Mouse (Mus musculus): ENCODE results near the gene Ubap1. TPM values are rescaled to one million over a fixed set of nuclear protein-coding genes. Genes with fewer than 3 reads are reported as not detected.

The Ubap1 gene
- total RNA-seq, 2 experiments from 2014 or later, result 41.4 to 42.1 TPM

DNA sequence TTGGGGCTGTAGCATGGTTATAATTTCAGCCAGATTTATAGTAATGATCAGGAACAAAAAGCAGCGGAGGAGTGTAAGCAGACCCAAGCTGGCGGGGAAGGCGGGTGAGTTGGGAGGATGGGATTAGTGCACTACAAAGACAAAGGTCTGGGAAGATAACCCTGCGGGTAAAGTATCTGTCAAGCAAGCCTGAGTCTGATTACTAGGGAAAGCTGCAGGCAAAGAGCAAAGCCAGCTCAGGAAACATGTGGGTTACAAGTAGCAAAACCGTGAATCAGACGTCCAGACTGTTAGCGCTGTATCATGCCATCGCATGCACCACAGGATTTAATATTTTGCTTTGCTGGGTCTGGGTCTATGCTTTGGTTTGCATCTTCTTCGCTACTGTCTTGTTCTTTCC is 57.8 kb downstream of the Ubap1 start:
- no peak for DNase-seq (ENCODE audit: extremely low spot score in 1 of 2, low spot score in 1 of 2)

DNA sequence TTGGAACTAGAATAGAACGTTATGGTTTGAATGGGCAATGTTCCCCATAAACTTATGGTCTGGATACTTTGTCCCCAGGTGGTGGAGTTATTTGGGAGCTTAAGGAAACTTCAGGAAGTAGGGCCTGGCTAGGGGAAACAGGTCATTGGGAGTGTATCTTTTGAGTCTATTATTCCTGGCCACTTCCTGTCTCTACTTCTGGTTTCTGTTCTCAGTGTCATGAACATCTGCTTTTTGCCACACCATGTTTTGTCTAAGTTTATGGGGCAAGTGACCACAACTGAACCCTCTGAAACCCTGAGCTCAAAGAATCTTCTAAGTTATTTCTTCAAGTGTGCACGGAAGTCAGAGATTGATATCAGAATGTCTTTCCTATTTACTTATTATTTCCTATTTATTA is 58.6 kb downstream of the Ubap1 start:
- DNase-seq (ENCODE audit: extremely low spot score in 1 of 2, low spot score in 1 of 2), result no peak

DNA sequence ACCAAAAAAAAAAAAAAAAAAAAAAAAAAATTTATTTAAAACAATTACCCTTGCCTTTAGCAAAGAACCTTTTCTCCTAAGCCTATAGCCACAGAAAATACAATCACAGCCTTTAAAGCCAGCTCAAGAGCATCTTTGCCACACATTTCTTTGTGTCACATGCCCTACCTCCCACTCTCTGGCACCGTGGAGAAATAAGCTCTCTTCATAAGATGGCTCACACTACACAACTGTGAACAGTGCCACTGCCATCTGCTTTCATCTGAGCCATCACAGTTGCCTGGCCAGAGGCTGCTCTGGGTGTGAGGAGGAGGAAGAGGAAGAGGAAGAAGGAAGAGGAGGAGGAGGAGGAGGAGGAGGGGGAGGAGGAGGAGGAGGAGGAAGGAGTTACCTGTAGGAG is 60.5 kb downstream of the Ubap1 start:
- no peak for DNase-seq (ENCODE audit: extremely low spot score in 1 of 2, low spot score in 1 of 2)

DNA sequence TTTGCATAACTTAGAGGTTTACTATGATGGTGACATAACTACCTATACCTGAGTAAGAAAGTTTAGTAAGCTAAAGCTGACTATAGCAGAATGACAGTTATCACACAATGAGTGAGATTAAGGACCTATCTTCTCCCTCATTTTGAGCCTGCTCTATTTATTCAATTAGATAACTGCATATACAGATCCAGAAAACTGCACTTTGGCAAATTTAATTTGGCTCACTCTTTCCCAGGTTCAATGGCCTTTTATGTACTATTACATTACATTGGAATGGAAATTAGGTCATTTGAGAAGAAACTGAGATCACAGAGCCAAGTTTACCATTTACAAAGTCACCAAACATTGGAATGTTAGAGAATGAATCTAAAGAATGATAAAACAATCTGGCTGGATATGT is 68.2 kb downstream of the Ubap1 start:
- DNase-seq (ENCODE audit: extremely low spot score in 1 of 2, low spot score in 1 of 2), result no peak

DNA sequence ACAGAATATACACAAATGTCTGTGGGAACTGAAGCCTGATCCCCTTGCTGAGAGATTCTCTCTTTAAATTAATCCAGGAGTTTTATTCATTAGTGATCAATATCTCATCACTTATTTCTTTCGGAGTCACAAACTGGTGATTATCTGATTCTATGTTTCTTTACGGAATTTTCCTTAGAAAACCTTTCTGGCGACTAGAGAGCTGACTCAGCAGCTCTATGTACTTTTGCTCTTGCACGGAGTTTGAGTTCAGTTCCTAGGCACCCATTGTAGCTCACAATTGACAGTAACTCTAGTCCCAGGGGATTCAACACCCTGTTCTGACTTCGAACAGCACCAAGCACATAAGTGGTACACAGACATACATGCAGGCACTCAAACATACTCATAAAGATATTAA is 90.1 kb downstream of the Ubap1 start:
- DNase-seq (ENCODE audit: extremely low spot score in 1 of 2, low spot score in 1 of 2), result no peak

Other genes with a start within 250 kb of the Ubap1 start
- gene Nol6, start 224.5 kb upstream of the Ubap1 start, total RNA-seq (2021), result 100 to 1,000 TPM; 101 to 103 TPM
- 10 to 100 TPM; 76.4 to 77.5 TPM for gene Ube2r2, start 213.3 kb upstream of the Ubap1 start, total RNA-seq (2021)
- gene Ubap2, start 73.9 kb upstream of the Ubap1 start, total RNA-seq (2021), result 10 to 100 TPM; 40.5 to 48.3 TPM
- 10 to 100 TPM; 45.8 to 49.6 TPM for gene Dcaf12, start 34.1 kb upstream of the Ubap1 start, total RNA-seq (2021)
- 1 to 10 TPM; 1.0 to 1.5 TPM for gene Kif24, start 115.9 kb downstream of the Ubap1 start, total RNA-seq (2021)
- gene Nudt2, start 116.2 kb downstream of the Ubap1 start, total RNA-seq (2021), result 10 to 100 TPM; 27.4 to 31.4 TPM
- gene AI464131, start 154.1 kb downstream of the Ubap1 start, total RNA-seq (2021), result 10 to 100 TPM; 32.4 to 33.3 TPM
- gene 1110017D15Rik, start 168.3 kb downstream of the Ubap1 start, total RNA-seq (2021), result 1 to 10 TPM; 4.5 to 7.0 TPM
- gene Fam219a, start 220.5 kb downstream of the Ubap1 start, total RNA-seq (2021), result 100 to 1,000 TPM; 159 to 165 TPM
- 10 to 100 TPM in 1 of 2 experiments, 1 to 10 TPM in 1; 7.1 to 11.2 TPM for gene Dnaic1, start 220.8 kb downstream of the Ubap1 start, total RNA-seq (2021)

All from layer of hippocampus, postnatal 25 days (tissue).